Mouse (Mus musculus) stomach, postnatal 0 days (tissue): ENCODE results near the gene Adamtsl2. TPM values are rescaled to one million over a fixed set of nuclear protein-coding genes. Genes with fewer than 3 reads are reported as not detected.

Experiments used
- ATAC-seq: fragments of 200-750 bp; cut with Nextera tagmentation; 2 replicates; pipeline ENCODE4 v1.8.0; 2017; ENCODE audit not compliant: low FRiP score, low TSS enrichment
- DNase-seq: peaks from one replicate; pipeline ENCODE4 v3.0.0-alpha.2; 2016; ENCODE audit warnings: low spot score
- H3K27ac ChIP-seq: fragments of 300-500 bp; sonication (generic); replicated peaks from 2 replicates; pipeline ENCODE4 v1.5.1; 2014; ENCODE audit warnings: mild to moderate bottlenecking, control low read depth
- H3K27me3 ChIP-seq: fragments of 300-500 bp; sonication (generic); 2 replicates; pipeline ENCODE4 v1.6.1; 2014; ENCODE audit warnings: low read length; ENCODE audit not compliant: control insufficient read depth, insufficient read depth
- H3K36me3 ChIP-seq: fragments of 300-500 bp; sonication (generic); 2 replicates; pipeline ENCODE4 v1.6.1; 2014; ENCODE audit warnings: low read length, mixed read lengths; ENCODE audit not compliant: control insufficient read depth, insufficient read depth
- H3K4me1 ChIP-seq: fragments of 300-500 bp; sonication (generic); replicated peaks from 2 replicates; pipeline ENCODE4 v1.6.1; 2014; ENCODE audit warnings: antibody characterized with exemption; ENCODE audit not compliant: control insufficient read depth, insufficient read depth
- H3K4me2 ChIP-seq: fragments of 300-500 bp; sonication (generic); replicated peaks from 2 replicates; pipeline ENCODE4 v1.6.1; 2014; ENCODE audit warnings: low read depth, mild to moderate bottlenecking, control low read depth, moderate library complexity
- H3K4me3 ChIP-seq: fragments of 300-500 bp; sonication (generic); 2 replicates; pipeline ENCODE4 v1.5.1; 2014; ENCODE audit warnings: low read depth, low read length, control low read depth
- H3K9ac ChIP-seq: fragments of 300-500 bp; sonication (generic); 2 replicates; pipeline ENCODE4 v1.6.1; 2014; ENCODE audit warnings: mild to moderate bottlenecking, low read length, control low read depth, mixed read lengths
- H3K9me3 ChIP-seq: fragments of 300-500 bp; sonication (generic); 2 replicates; pipeline ENCODE4 v1.6.1; 2016; ENCODE audit warnings: low read length; ENCODE audit not compliant: control insufficient read depth
- CTCF ChIP-seq: IDR thresholded peaks from 2 replicates; pipeline ENCODE4 v1.5.1; 2016; ENCODE audit warnings: antibody characterized with exemption, low read depth, mild to moderate bottlenecking, moderate library complexity
- EP300 ChIP-seq: optimal IDR thresholded peaks from 2 replicates; pipeline ENCODE3; 2016; ENCODE audit warnings: antibody characterized with exemption
- WGBS: fragments of 180-500 bp; shearing (Covaris S2); extraction: QIAGEN DNeasy Blood & Tissue Kit; methylation state at CpG from one replicate; pipeline ENCODE4 v1.1.7; 2014; 5-methylcytosine and 5-hydroxymethylcytosine counted together
- polyA plus RNA-seq: library from polyadenylated mRNA; unstranded; fragments of >200 nt; fragmentation: Nextera tagmentation; extraction: Ambion mirVana; gene quantifications from 2 replicates; pipeline ENCODE4 v1.2.1, GENCODE M21; 2015

The Adamtsl2 gene
- polyA plus RNA-seq, 1 experiment from 2014 or later = 3.4 TPM

DNA sequence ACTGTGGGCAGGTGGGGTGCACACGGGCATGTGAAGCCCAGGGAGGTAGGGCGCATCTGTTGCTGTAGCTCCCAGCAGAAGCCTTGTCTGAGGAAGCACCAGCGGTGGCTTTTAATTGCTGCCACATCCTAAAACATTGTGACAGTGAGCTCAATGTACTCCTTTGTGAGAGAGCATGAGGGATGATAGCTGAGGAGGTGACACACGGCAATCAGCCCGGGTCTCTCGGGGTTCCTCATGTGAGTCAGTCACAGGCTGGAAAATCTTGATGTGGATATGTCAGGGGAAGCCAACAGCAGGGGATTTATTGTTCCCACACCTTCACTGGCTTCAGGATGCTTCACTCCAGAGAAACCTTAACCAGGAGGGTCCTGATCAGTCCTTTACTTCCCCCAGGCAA lies 67.7 kb downstream of the Adamtsl2 start:
- no peak overlapping the region for H3K4me2 ChIP-seq
- ATAC-seq = no peak
- H3K27ac ChIP-seq = no peak overlapping the region
- H3K36me3 ChIP-seq = no peaks in the 10 kb centered on the region
- H3K4me3 ChIP-seq = no peak overlapping the region
- 74% methylated on average over 6 of the region's 6 CpGs for WGBS
- DNase-seq = no peak
- no peaks in the 10 kb centered on the region for H3K4me1 ChIP-seq
- TF ChIP-seq EP300 = no peak
- TF ChIP-seq CTCF = no peak
- no peaks in the 10 kb centered on the region for H3K9me3 ChIP-seq
- no peak overlapping the region for H3K9ac ChIP-seq
- H3K27me3 ChIP-seq = no peaks in the 10 kb centered on the region

- no peak for TF ChIP-seq EP300
- no peak for TF ChIP-seq CTCF
- WGBS = 6% methylated on average over 2 of the region's 2 CpGs
- Histone ChIP-seq H3K9ac (no peak overlapping the region), H3K36me3 (no peaks in the 10 kb centered on the region), H3K4me3 (no peak overlapping the region), H3K4me2 (no peak overlapping the region), H3K4me1 (no peaks in the 10 kb centered on the region), H3K9me3 (no peaks in the 10 kb centered on the region), H3K27me3 (no peaks in the 10 kb centered on the region), H3K27ac (no peak overlapping the region)
- DNase-seq (no peak), ATAC-seq (no peak)
Measured at GRCm38 (mm10) chr2:27149457-27149856, 70.3 kb downstream of the Adamtsl2 start.

DNA sequence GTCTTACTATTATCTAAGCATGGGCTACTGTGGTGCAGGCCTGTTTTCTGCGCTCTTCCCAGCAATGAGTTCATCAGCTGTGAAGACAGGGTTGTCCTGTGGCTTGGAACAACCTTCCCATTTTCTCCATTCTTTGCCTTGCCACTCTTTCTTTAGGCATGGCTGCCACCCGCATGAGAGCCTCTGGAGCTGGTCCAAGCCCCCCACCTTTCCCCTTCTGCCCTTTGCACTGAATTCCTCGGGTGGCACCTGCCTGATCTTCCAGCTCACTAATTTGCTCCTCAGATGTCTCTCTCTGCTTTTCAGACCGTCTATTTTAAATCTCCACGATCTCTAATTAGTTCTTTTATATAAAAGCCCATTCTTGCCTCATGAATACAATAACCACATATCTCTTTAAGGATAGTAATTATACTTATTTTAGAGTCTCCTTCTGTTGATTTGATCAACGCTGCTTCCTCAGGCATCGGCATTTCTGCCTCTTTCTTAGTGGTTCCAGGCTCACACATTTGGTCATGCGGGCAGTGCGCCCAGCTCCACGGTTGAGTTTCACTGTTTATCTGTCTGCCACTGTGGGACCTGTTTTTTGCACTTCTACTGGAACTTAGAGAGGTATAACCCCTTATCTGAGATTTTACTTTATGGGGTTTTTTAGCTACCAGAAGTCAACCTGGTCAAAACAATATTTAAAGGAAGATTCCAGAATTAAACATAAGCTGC lies 75.4 kb downstream of the Adamtsl2 start:
- ATAC-seq (no peak), DNase-seq (no peak)
- no peak overlapping the region for H3K4me2 ChIP-seq
- no peak for TF ChIP-seq EP300
- no peak for TF ChIP-seq CTCF
- H3K9ac ChIP-seq = no peak overlapping the region
- H3K27ac ChIP-seq = no peak overlapping the region
- 79% methylated on average over 10 of the region's 10 CpGs for WGBS
- H3K4me1 ChIP-seq = no peaks in the 10 kb centered on the region
- no peaks in the 10 kb centered on the region for H3K27me3 ChIP-seq
- H3K9me3 ChIP-seq = no peaks in the 10 kb centered on the region
- H3K36me3 ChIP-seq = no peaks in the 10 kb centered on the region
- no peak overlapping the region for H3K4me3 ChIP-seq

GRCm38 (mm10) chr2:27156596-27156995 lies 77.4 kb downstream of the Adamtsl2 start:
- ATAC-seq = no peak
- whole genome bisulfite sequencing = 71% methylated on average over 6 of the region's 6 CpGs
- H3K9ac ChIP-seq = no peak overlapping the region
- no peaks in the 10 kb centered on the region for H3K9me3 ChIP-seq
- H3K4me1 ChIP-seq = no peaks in the 10 kb centered on the region
- H3K36me3 ChIP-seq = no peaks in the 10 kb centered on the region
- H3K27ac ChIP-seq = no peak overlapping the region
- H3K4me2 ChIP-seq = no peak overlapping the region
- DNase-seq = no peak
- no peak overlapping the region for H3K4me3 ChIP-seq
- TF ChIP-seq EP300 = no peak
- no peak for TF ChIP-seq CTCF
- H3K27me3 ChIP-seq = no peaks in the 10 kb centered on the region

Other genes starting within 250 kb of the Adamtsl2 start
- gene Abo, start 214.4 kb upstream of the Adamtsl2 start, polyA plus RNA-seq = 0.39 TPM in 2 replicates
- gene Surf6, start 176.5 kb upstream of the Adamtsl2 start, polyA plus RNA-seq = 12.5 and 12.8 TPM in 2 replicates
- gene Med22, start 168.7 kb upstream of the Adamtsl2 start, polyA plus RNA-seq = 22.5 and 23.9 TPM in 2 replicates
- 477 and 505 TPM in 2 replicates for gene Rpl7a, start 168.6 kb upstream of the Adamtsl2 start, polyA plus RNA-seq
- gene Surf2, start 163.0 kb upstream of the Adamtsl2 start, polyA plus RNA-seq = 26.2 and 26.5 TPM in 2 replicates
- 64.7 and 68.2 TPM in 2 replicates for gene Surf1, start 162.8 kb upstream of the Adamtsl2 start, polyA plus RNA-seq
- gene Surf4, start 145.5 kb upstream of the Adamtsl2 start, polyA plus RNA-seq = 175 and 183 TPM in 2 replicates
- gene Stkld1, start 145.3 kb upstream of the Adamtsl2 start, polyA plus RNA-seq = 0.08 TPM in 1 of 2 replicates, not detected in the other
- gene Rexo4, start 115.0 kb upstream of the Adamtsl2 start, polyA plus RNA-seq = 21.7 and 23.0 TPM in 2 replicates
- 0.05 and 0.10 TPM in 2 replicates for gene Adamts13, start 106.0 kb upstream of the Adamtsl2 start, polyA plus RNA-seq
- gene Cacfd1, start 69.5 kb upstream of the Adamtsl2 start, polyA plus RNA-seq = 35.1 and 37.7 TPM in 2 replicates
- 2.0 and 2.7 TPM in 2 replicates for gene Slc2a6, start 51.4 kb upstream of the Adamtsl2 start, polyA plus RNA-seq
- gene Mymk, start 7.2 kb upstream of the Adamtsl2 start, polyA plus RNA-seq = 0.55 and 1.1 TPM in 2 replicates
- gene Fam163b, start 63.1 kb downstream of the Adamtsl2 start, polyA plus RNA-seq = 0.07 and 0.13 TPM in 2 replicates
- 0.13 and 0.22 TPM in 2 replicates for gene Dbh, start 85.9 kb downstream of the Adamtsl2 start, polyA plus RNA-seq
- gene Sardh, start 169.0 kb downstream of the Adamtsl2 start, polyA plus RNA-seq = 7.2 and 8.9 TPM in 2 replicates